Mouse (Mus musculus): ENCODE measurements around the gene Ankrd9.

Gene Ankrd9

GRCm38 (mm10) chr12:110978607-110979406 lies at the start of gene Ankrd9:
Gene Ankrd9, minus strand, starts transcription at chr12:110979040.
- DNase-seq (ENCODE audit: low read depth, low spot score), result peak; percentile 65

GRCm38 (mm10) chr12:111021577-111021976 lies 42.7 kb upstream of the Ankrd9 start:
- DNase-seq (ENCODE audit: low read depth, low spot score), result no peak

- no peak for DNase-seq (ENCODE audit: low read depth, low spot score)
Observed at GRCm38 (mm10) chr12:111021138-111021537, 42.3 kb upstream of the Ankrd9 start.

GRCm38 (mm10) chr12:111019086-111019485 lies 40.2 kb upstream of the Ankrd9 start:
- no peak for DNase-seq (ENCODE audit: low read depth, low spot score)

- no peak for DNase-seq (ENCODE audit: low read depth, low spot score)
Observed at GRCm38 (mm10) chr12:111018068-111018467, 39.2 kb upstream of the Ankrd9 start.

- no peak for DNase-seq (ENCODE audit: low read depth, low spot score)
Observed at GRCm38 (mm10) chr12:111016807-111017206, 38.0 kb upstream of the Ankrd9 start.

GRCm38 (mm10) chr12:111009615-111010257 lies 30.9 kb upstream of the Ankrd9 start:
- no peak for DNase-seq (ENCODE audit: low read depth, low spot score)

- DNase-seq (ENCODE audit: low read depth, low spot score), result no peak
Observed at GRCm38 (mm10) chr12:111008500-111009490, 30.0 kb upstream of the Ankrd9 start.

- no peak for DNase-seq (ENCODE audit: low read depth, low spot score)
Observed at GRCm38 (mm10) chr12:111007134-111008103, 28.6 kb upstream of the Ankrd9 start.

GRCm38 (mm10) chr12:111006339-111006738 lies 27.5 kb upstream of the Ankrd9 start:
- DNase-seq (ENCODE audit: low read depth, low spot score), result no peak

GRCm38 (mm10) chr12:111005803-111006202 lies 27.0 kb upstream of the Ankrd9 start:
- no peak for DNase-seq (ENCODE audit: low read depth, low spot score)

GRCm38 (mm10) chr12:111004142-111004541 lies 25.3 kb upstream of the Ankrd9 start:
- no peak for DNase-seq (ENCODE audit: low read depth, low spot score)

- no peak for DNase-seq (ENCODE audit: low read depth, low spot score)
Observed at GRCm38 (mm10) chr12:111000956-111001355, 22.1 kb upstream of the Ankrd9 start.

GRCm38 (mm10) chr12:110999820-111000219 lies 21.0 kb upstream of the Ankrd9 start:
- no peak for DNase-seq (ENCODE audit: low read depth, low spot score)

- DNase-seq (ENCODE audit: low read depth, low spot score), result no peak
Observed at GRCm38 (mm10) chr12:110998092-110998491, 19.3 kb upstream of the Ankrd9 start.

- DNase-seq (ENCODE audit: low read depth, low spot score), result no peak
Observed at GRCm38 (mm10) chr12:110994666-110995065, 15.8 kb upstream of the Ankrd9 start.

- DNase-seq (ENCODE audit: low read depth, low spot score), result no peak
Observed at GRCm38 (mm10) chr12:110993226-110993625, 14.4 kb upstream of the Ankrd9 start.

GRCm38 (mm10) chr12:110992771-110993170 lies 13.9 kb upstream of the Ankrd9 start:
- no peak for DNase-seq (ENCODE audit: low read depth, low spot score)

- peak; percentile 37 for DNase-seq (ENCODE audit: low read depth, low spot score)
Observed at GRCm38 (mm10) chr12:110992128-110992553, 13.3 kb upstream of the Ankrd9 start.

- no peak for DNase-seq (ENCODE audit: low read depth, low spot score)
Observed at GRCm38 (mm10) chr12:110991361-110992127, 12.7 kb upstream of the Ankrd9 start.

Measured in brain, embryonic 18.5 days (tissue).